Mouse (Mus musculus): ENCODE data around the gene Cyp4v3.
"Not testable (repeated sequence)": the region's sequence is repeated elsewhere in the genome, so short reads cannot be mapped to it uniquely, and the experiment has no call there.

Gene Cyp4v3

GRCm38 (mm10) chr8:45332685-45333409 is at the start of gene Cyp4v3:
Gene Cyp4v3, minus strand, starts transcription at chr8:45333216.
- peak; percentile 81 for DNase-seq (ENCODE audit: low spot score)

- DNase-seq (ENCODE audit: low spot score) = peak; percentile 68
These were observed 48.9 kb upstream of the Cyp4v3 start, which contains the start of gene Fam149a for GRCm38 (mm10) chr8:45381963-45382347. Gene Fam149a, minus strand, starts transcription at chr8:45382291.

GRCm38 (mm10) chr8:45381075-45381962 is 48.3 kb upstream of the Cyp4v3 start:
- peak; percentile 28 for DNase-seq (ENCODE audit: low spot score)

DNA sequence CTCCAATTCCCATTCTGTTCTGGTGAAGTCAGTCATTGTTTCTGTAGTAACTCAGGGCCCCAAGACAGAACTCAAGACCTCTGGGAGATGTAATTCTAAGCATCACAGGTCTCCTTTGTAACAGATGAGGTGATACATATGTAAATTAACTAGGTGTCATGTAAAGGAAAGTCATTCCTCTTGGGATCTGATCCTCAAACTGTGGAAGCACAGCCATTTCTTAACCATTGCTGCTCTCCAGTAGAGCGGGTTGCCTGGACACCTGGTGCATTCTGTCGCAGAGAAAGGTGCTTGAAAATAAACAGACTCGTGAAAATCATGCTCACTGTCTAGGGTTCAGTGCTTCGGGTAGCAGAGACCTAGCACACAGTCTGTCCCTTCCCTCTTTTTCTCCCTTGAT is 47.6 kb upstream of the Cyp4v3 start:
- DNase-seq (ENCODE audit: low spot score) = no peak

- DNase-seq (ENCODE audit: low spot score) = no peak
These were observed 41.1 kb upstream of the Cyp4v3 start for GRCm38 (mm10) chr8:45374071-45374470.

DNA sequence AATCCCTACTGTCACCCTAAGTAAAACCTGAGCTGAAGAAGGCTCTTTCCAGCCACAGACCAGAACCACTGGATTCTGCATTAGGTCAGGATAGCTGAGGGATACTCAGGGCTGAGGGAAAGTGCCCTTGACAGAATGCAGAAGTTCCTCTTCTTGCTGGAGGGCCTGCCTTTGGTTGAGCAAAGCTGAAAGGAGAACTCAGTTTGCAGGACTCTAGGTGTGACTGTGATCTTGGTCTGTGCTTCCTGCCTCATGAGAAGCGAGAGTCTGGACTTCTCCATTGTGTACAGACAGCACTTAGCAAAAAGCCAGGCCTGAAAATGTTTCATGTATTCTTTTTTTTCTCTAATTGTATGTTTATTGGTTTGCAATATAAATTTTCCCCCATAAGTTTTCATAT is 34.1 kb upstream of the Cyp4v3 start:
- DNase-seq (ENCODE audit: low spot score) = no peak

- DNase-seq (ENCODE audit: low spot score) = no peak
These were observed 30.2 kb upstream of the Cyp4v3 start for GRCm38 (mm10) chr8:45363220-45363619.

DNA sequence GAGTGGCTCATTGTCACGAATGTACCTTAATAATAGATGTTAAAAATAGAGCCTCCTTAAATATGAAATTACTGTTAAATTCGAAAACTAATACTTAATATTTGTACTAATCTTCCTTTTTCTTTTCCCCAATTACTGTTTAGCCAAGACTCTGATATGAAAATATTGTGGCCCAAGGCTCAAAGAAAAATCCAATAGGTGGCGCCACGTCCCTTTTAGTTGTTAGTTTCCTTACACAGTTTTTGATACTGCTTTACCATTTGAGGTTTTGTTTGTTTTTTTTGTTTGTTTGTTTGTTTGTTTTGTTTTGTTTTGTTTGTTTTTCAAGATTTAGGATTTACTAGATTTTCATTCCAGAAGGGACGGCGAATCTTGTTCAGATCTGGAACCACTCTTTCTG is 29.3 kb upstream of the Cyp4v3 start:
- peak; percentile 54 for DNase-seq (ENCODE audit: low spot score)

DNA sequence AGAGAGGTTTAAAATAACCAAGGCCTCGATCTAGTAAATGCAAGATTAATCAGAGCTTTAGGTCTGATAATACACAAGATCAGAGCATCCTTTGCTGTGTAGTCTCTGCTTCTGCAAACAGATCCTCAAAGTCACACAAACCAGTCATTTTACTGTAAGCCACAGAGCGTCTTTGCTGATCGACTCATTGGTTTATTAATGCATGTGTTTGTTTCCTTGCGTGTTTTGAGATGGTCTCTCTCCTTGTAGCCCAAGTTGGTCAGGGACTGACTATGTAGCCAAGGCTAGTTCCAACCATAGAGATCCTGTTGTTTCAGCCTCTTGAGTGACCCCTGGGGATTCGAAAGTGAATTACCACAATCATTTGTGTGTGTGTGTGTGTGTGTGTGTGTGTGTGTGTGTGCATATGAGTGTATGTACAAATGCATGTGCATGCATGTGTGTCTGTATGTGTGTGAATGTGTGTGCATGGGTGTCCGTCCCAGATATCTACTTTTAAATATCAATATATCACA is 26.1 kb upstream of the Cyp4v3 start:
- peak; percentile 49 for DNase-seq (ENCODE audit: low spot score)

DNA sequence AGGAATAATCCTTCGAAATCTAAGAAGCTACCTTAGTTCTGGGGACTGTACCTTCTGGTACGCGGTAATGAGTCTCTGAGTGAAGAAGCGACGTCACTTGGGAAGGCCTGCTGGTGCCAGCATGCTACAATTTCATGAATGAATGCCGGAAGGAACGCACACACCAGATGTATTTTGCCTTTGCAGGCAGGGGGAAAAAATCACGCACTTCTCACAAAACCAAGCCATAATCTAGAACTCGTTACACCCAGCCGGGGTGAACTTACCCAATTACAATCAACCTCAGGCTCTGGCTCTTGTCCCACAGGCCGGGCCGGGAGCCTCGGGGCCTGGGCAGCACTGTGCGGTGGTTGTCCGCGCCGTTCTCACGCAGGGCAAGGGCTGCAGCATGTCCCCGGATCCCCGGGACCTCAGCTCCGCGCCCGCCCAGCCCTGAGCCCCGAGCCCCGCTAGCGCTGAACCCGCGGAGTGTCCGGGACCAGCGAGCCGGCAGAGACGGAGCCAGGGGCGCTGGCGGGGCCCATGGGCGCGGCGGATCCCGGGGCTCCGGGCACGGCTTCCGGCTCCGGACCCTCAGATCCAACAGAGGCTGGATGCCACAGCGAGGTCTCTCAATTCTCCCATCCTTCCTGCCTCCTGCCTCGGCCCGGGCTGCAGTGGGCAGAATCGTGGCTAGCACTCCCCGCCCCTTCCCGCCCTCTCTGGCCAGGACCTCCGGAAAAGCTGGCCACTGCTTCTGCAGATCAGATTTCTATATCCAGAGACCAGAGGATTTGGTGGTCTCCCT is 25.3 kb upstream of the Cyp4v3 start:
- peak; percentile 74 for DNase-seq (ENCODE audit: low spot score)

GRCm38 (mm10) chr8:45355809-45356208 is 22.8 kb upstream of the Cyp4v3 start:
- no peak for DNase-seq (ENCODE audit: low spot score)

DNA sequence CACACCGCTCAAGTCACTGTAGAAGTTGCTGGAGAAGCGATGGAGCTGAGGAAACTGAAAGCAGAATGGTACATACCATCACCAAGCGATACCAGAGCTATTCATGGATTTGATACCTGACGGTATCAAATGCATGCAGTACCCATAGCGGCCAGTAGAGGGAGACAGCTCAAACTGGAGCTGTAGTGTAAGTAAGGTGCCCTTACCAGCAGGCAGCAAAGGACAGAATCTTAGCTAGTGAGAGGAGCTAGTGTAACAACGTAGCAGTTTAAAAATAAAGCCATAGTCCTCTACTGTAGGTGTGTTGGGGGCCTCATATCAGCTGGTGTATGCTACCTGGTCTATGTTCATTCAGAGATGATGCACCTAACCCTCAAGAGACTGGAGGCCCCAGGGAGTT is 12.0 kb upstream of the Cyp4v3 start:
- peak; percentile 88 for DNase-seq (ENCODE audit: low spot score)

GRCm38 (mm10) chr8:45344298-45344697 is 11.3 kb upstream of the Cyp4v3 start:
- no peak for DNase-seq (ENCODE audit: low spot score)

DNA sequence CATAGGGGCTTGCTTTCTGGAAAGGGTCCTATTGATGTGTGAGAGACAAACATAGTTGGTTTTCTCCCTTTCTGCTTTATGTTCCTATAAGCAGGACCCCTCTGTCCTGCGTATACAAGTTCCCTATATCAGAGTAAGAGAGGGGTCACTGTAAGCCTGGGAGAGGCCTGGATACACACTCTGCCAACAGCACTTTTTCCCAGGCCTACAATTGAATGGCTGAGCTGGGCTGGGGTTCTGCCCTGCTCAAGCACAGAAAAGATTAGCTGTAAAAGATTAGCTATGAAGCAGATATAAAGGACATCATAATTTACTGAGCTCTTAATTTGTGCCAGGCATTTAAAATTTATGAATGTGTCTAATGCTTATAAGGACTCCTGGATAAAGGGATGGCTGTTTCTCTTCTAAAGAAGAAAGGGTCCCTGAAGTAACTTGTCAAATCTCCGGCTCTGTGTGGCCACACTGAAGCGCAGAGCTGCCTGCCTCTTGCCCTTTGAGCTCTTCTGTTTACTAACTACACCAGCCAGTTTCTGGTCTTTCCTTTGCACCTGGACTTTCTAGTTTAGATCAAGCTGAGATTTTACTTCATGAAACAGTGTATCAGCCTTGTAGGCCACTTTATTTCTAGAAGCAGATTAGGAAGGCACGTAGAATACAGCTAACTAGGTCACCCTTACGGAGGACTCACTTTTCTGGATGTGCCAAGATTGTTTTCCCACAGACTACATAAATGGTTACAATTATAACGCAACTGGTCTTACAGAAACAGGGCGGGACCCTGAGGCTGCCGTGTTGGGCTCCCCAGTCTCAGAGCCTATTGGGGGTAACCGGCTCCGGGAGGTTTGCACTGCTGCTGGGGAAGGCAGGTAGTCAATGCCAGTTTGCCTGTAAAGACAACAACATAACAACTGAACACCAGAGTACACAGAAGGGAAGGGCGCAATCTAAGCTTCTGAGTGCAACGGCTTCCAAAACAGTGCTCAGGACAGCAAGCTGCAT is 8.9 kb upstream of the Cyp4v3 start:
- DNase-seq (ENCODE audit: low spot score) = no peak

GRCm38 (mm10) chr8:45333493-45333892 is 477 bp upstream of the Cyp4v3 start:
- no peak for DNase-seq (ENCODE audit: low spot score)

DNA sequence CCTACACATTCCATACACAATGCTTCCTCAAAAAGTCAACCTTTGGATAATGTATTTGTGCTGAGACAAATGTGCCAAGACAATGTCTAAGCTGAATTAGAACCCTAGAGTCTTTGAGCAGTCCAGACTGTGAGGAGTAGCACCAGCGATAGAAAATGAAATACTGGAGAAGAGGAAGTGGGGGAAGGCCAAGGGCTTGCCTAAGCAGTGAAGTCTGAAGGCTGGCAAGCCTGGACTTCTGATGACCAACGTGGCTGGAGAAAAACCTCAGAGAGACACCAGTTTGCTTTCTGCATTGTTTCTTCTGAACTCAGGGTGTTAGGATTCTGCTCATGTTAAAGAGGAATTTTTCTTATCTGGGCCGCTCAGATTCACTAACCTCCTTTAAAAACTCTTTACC is 2.2 kb downstream of the Cyp4v3 start:
- DNase-seq (ENCODE audit: low spot score) = no peak

DNA sequence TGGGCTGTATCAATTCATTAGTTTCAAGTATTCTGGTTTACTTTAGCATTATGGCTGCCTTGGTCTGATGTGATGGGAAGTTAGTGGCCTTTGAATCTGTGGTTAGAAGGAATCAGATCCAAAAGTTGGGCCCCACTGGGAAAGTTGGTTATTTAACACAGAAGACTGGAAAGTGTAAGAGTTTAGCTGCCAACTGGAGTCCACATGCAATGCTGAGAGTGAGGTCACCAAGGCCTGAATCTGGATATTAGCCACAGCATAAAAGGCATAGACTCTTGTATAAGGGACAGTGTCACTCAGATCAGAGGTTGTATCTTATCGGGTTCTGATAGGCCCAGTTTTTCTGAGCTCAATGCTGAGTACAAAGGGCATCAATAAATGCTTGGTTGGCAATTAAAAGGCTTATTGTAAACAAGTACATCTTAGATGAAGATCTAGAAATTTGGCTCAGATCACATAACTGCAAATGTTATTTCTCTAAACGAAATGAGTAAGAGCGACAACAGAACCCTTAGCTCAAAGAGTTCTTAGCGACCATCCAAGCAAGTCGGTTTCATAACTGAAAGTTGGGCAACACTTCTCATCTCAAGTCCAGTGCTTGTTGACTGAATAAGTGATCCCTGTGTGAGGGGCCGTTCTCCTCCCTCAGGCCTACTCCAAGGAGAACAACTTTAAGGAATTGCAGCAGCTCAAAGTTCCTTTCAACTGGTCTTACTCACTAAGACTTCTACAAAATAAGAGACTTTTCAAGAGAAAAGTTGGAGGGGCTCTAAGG is 3.6 kb downstream of the Cyp4v3 start:
- no peak for DNase-seq (ENCODE audit: low spot score)

DNA sequence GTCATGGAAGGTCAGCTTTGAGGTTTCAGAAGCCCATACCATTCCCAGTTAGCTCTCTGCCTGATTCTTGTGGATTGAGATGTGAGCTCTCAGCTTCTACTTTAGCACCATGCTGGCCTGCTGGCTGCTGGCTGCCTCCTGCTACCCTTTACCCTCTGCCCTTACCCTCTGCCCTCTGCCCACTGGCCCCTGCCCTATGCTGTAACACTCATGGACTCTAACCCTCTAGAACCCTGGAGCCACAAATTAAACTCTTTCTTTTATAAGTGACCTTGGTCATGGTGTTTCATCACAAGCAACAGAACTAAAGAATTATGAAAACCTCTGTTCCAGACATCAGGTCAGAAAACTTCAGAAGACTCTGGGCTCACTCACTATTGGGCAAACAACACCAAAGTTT is 5.9 kb downstream of the Cyp4v3 start:
- not testable (repeated sequence) for DNase-seq (ENCODE audit: low spot score)

- DNase-seq (ENCODE audit: low spot score) = no peak
These were observed 8.9 kb downstream of the Cyp4v3 start for GRCm38 (mm10) chr8:45324151-45324550.

DNA sequence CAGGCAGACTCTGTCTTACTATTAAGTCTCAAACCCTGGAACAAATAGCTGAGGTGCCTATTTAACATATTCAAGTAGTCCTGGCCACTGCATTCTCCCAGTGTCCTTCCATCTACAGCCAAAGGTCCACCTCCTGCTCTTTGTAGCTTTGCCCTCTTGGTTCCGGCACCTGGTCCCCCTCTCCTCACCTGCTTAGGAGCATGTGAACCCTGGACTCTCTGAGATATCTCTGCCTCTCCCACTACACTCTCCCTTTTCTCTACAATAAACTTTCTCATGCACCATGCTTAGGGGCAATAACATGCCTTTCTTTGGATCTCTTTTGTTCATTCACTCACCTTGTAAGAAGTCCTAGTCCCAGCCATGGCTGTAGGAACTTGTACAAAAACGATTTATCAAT is 11.7 kb downstream of the Cyp4v3 start:
- DNase-seq (ENCODE audit: low spot score) = no peak

Data from embryo, embryonic 10.5 days (tissue).